17 mouse cellular contexts compared by ENCODE assay signal in genomic region chr4:63156726-63157634, GRCm38 (mm10). TPM values are rescaled to one million over a fixed set of nuclear protein-coding genes. Genes with fewer than 3 reads are reported as not detected.
DNase-seq lines count a peak whose midpoint lies in the region; ATAC-seq and TF ChIP-seq lines count a peak whose summit lies in the region.
"Had no signal": no experiment of that assay in that cellular context is flagged by ENCODE, and none has a peak within 500 bp of the region (broad histone marks: within the 10 kb centered on the region; RNA-seq: fewer than 3 reads in every experiment).

No protein-coding gene starts in this region.

- H3K9me3 ChIP-seq in lung, embryonic 14.5 days (ENCODE audit: low read depth, low read length) = no peaks in the 10 kb centered on the region
- H3K9me3 ChIP-seq in kidney, embryonic 14.5 days (ENCODE audit: control insufficient read depth, low read length) = no peaks in the 10 kb centered on the region
- H3K9me3 ChIP-seq in stomach, embryonic 15.5 days = no peaks in the 10 kb centered on the region
- H3K9me3 ChIP-seq: forebrain, embryonic 13.5 days; limb, embryonic 13.5 days; megakaryocyte, embryonic 14.5 days had no signal

- H3K4me2 ChIP-seq in lung, embryonic 14.5 days = no peak overlapping the region
- H3K4me2 ChIP-seq in kidney, embryonic 14.5 days (replicated peaks; ENCODE audit: low read depth, low read length) = no peak overlapping the region
- no peak overlapping the region for H3K4me2 ChIP-seq in stomach, embryonic 15.5 days
- H3K4me2 ChIP-seq: forebrain, embryonic 13.5 days; limb, embryonic 13.5 days had no signal

- peak overlapping the region; percentile 60; the same call in 1 of the 2 replicates for H3K27ac ChIP-seq in lung, embryonic 14.5 days (ENCODE audit: low read depth)
- H3K27ac ChIP-seq in kidney, embryonic 14.5 days (ENCODE audit: low read depth, low read length) = peak overlapping the region; percentile 70; the same call in 1 of the 2 replicates
- H3K27ac ChIP-seq in stomach, embryonic 15.5 days = peak overlapping the region; percentile 77
- H3K27ac ChIP-seq: forebrain, embryonic 13.5 days; left cerebral cortex, adult 2 months; limb, embryonic 13.5 days had no signal

- 46% methylated on average over 8 of the region's 8 CpGs for WGBS in lung, embryonic 14.5 days
- WGBS in kidney, embryonic 14.5 days = 36% methylated on average over 8 of the region's 8 CpGs
- 36% methylated on average over 8 of the region's 8 CpGs for WGBS in stomach, embryonic 15.5 days

- H3K27me3 ChIP-seq in lung, embryonic 14.5 days (ENCODE audit: insufficient read depth, low read length) = no peaks in the 10 kb centered on the region
- H3K27me3 ChIP-seq in kidney, embryonic 14.5 days (ENCODE audit: control insufficient read depth, insufficient read depth, low read length) = no peaks in the 10 kb centered on the region
- H3K27me3 ChIP-seq in stomach, embryonic 15.5 days (replicated peaks) = no peaks in the 10 kb centered on the region
- H3K27me3 ChIP-seq: forebrain, embryonic 13.5 days; limb, embryonic 13.5 days had no signal

- H3K36me3 ChIP-seq in lung, embryonic 14.5 days (ENCODE audit: insufficient read depth) = no peaks in the 10 kb centered on the region
- H3K36me3 ChIP-seq in kidney, embryonic 14.5 days (ENCODE audit: control insufficient read depth, insufficient read depth, low read length) = no peaks in the 10 kb centered on the region
- H3K36me3 ChIP-seq in stomach, embryonic 15.5 days = no peaks in the 10 kb centered on the region
- H3K36me3 ChIP-seq: limb, embryonic 13.5 days had no signal

- no peaks in the 10 kb centered on the region for H3K4me1 ChIP-seq in lung, embryonic 14.5 days (ENCODE audit: insufficient read depth)
- H3K4me1 ChIP-seq in kidney, embryonic 14.5 days (ENCODE audit: control insufficient read depth, insufficient read depth, low read length) = peaks cover 2% of the 10 kb centered on the region; the same call in 1 of the 2 replicates
- 0 out of 2 replicates have a peak, but pooled peaks cover 9% of the 10 kb centered on the region for H3K4me1 ChIP-seq in stomach, embryonic 15.5 days
- H3K4me1 ChIP-seq: forebrain, embryonic 13.5 days; megakaryocyte, embryonic 14.5 days had no signal

- ATAC-seq in lung, embryonic 14.5 days (ENCODE audit: insufficient read depth) = peak; percentile 80
- peak; percentile 73 for ATAC-seq in kidney, embryonic 14.5 days (ENCODE audit: low FRiP score, low TSS enrichment)
- peak; percentile 89 for ATAC-seq in stomach, embryonic 15.5 days (ENCODE audit: insufficient read depth, low FRiP score, low read depth)
- ATAC-seq: forebrain, embryonic 13.5 days; inflammation-experienced regulatory T-cells, adult 6 months had no signal

- H3K4me3 ChIP-seq in lung, embryonic 14.5 days (ENCODE audit: low read depth, low read length) = no peak overlapping the region
- no peak overlapping the region for H3K4me3 ChIP-seq in kidney, embryonic 14.5 days (ENCODE audit: low read length)
- H3K4me3 ChIP-seq in stomach, embryonic 15.5 days (replicated peaks) = no peak overlapping the region
- H3K4me3 ChIP-seq: forebrain, embryonic 13.5 days; left cerebral cortex, adult 2 months; limb, embryonic 13.5 days; megakaryocyte, embryonic 14.5 days had no signal

- no peak for TF ChIP-seq CTCF in lung, embryonic 14.5 days (IDR thresholded peaks at IDR 0.05; ENCODE audit: low read depth)

- DNase-seq in lung, embryonic 14.5 days = peak; percentile 43
- DNase-seq in lung, postnatal 25 days (ENCODE audit: low spot score) = no peak
- DNase-seq in liver = peak; percentile 39
- DNase-seq in thymus, adult 18-20 months = no peak
- no peak for DNase-seq in embryo, embryonic 10.5 days (ENCODE audit: low spot score)
- DNase-seq in heart, postnatal 4 days = no peak
- DNase-seq: cerebellum, adult 18-20 months; heart, postnatal 36 days had no signal

- H3K9ac ChIP-seq in lung, embryonic 14.5 days = no peak overlapping the region
- no peak overlapping the region for H3K9ac ChIP-seq in kidney, embryonic 14.5 days (ENCODE audit: low read depth, low read length)
- no peak overlapping the region for H3K9ac ChIP-seq in stomach, embryonic 15.5 days
- H3K9ac ChIP-seq: forebrain, embryonic 13.5 days; limb, embryonic 13.5 days had no signal

RNA-seq across cellular contexts. Expression of gene Ambp, which starts 2.4 kb away (rescaled TPM):
- polyA plus RNA-seq in lung, embryonic 14.5 days (2014; fragmentation: Nextera tagmentation; extraction: Ambion mirVana) = 0.47 TPM in 1 of 2 replicates, not detected in the other
- polyA plus RNA-seq in kidney, embryonic 14.5 days (2014; fragmentation: Nextera tagmentation; extraction: Ambion mirVana) = 1.2 and 1.6 TPM in 2 replicates
- 156 and 167 TPM in 2 replicates for polyA plus RNA-seq in stomach, embryonic 15.5 days (2015; fragmentation: Nextera tagmentation; extraction: Ambion mirVana)
- not detected for total RNA-seq in heart, postnatal 4 days (2021)
- total RNA-seq: CH12.LX; heart, postnatal 36 days; left cerebral cortex, adult 2 months had no signal
- polyA plus RNA-seq: cortical plate, adult 2 months; inflammation-experienced regulatory T-cells, adult 6 months had no signal

RNA-seq across cellular contexts. Expression of gene Kif12, which starts 15.0 kb away (rescaled TPM):
- polyA plus RNA-seq in lung, embryonic 14.5 days (2014; fragmentation: Nextera tagmentation; extraction: Ambion mirVana) = 8.9 and 11.8 TPM in 2 replicates
- polyA plus RNA-seq in kidney, embryonic 14.5 days (2014; fragmentation: Nextera tagmentation; extraction: Ambion mirVana) = 60.0 and 70.3 TPM in 2 replicates
- 31.6 and 39.0 TPM in 2 replicates for polyA plus RNA-seq in stomach, embryonic 15.5 days (2015; fragmentation: Nextera tagmentation; extraction: Ambion mirVana)
- not detected for total RNA-seq in heart, postnatal 4 days (2021)
- total RNA-seq: CH12.LX; heart, postnatal 36 days; left cerebral cortex, adult 2 months had no signal
- polyA plus RNA-seq: cortical plate, adult 2 months; forebrain, embryonic 13.5 days; inflammation-experienced regulatory T-cells, adult 6 months had no signal

RNA-seq across cellular contexts. Expression of gene Col27a1, which starts 56.8 kb away (rescaled TPM):
- polyA plus RNA-seq in lung, embryonic 14.5 days (2014; fragmentation: Nextera tagmentation; extraction: Ambion mirVana) = 23.1 and 25.8 TPM in 2 replicates
- polyA plus RNA-seq in kidney, embryonic 14.5 days (2014; fragmentation: Nextera tagmentation; extraction: Ambion mirVana) = 8.8 and 10.6 TPM in 2 replicates
- polyA plus RNA-seq in stomach, embryonic 15.5 days (2015; fragmentation: Nextera tagmentation; extraction: Ambion mirVana) = 17.4 and 18.6 TPM in 2 replicates
- total RNA-seq in heart, postnatal 4 days (2021) = 1 to 10 TPM; 6.5 TPM

Comparison
In these comparisons a context has a peak if more than half of its experiments do, and no peak if none do; other contexts are left out.
1. DNase-seq: peak in lung, embryonic 14.5 days (single experiment) and liver (single experiment); none in lung, postnatal 25 days (single experiment), thymus, adult 18-20 months (0 of 2), embryo, embryonic 10.5 days (single experiment) and heart, postnatal 4 days (single experiment).
2. RNA of gene Ambp, which starts 2.4 kb away (polyA plus RNA-seq): 156 to 167 TPM in stomach, embryonic 15.5 days; 1.2 to 1.6 TPM in kidney, embryonic 14.5 days and 0.47 TPM in lung, embryonic 14.5 days; every median in the first group is over 10 times any median in the second.
3. Peak in every context shown above with its lines, with median percentiles within 50 percentile points of each other: ATAC-seq and H3K27ac ChIP-seq.